Mouse (Mus musculus): ENCODE data around the gene Wiz.

GRCm38 (mm10) chr17:32358192-32358942 is 30.9 kb downstream of the Wiz start:
- TF ChIP-seq POLR2A (IDR thresholded peaks at IDR 0.05; ENCODE audit: extremely low read depth, insufficient read depth, low read length) (no peak), CTCF (IDR thresholded peaks at IDR 0.05; ENCODE audit: low read depth, low read length) (no peak)
